Mouse (Mus musculus): ENCODE data around the gene Apoc4.
A peak's percentile ranks its signal among the peaks of the same experiment; 100 is the strongest.

The Apoc4 gene

DNA sequence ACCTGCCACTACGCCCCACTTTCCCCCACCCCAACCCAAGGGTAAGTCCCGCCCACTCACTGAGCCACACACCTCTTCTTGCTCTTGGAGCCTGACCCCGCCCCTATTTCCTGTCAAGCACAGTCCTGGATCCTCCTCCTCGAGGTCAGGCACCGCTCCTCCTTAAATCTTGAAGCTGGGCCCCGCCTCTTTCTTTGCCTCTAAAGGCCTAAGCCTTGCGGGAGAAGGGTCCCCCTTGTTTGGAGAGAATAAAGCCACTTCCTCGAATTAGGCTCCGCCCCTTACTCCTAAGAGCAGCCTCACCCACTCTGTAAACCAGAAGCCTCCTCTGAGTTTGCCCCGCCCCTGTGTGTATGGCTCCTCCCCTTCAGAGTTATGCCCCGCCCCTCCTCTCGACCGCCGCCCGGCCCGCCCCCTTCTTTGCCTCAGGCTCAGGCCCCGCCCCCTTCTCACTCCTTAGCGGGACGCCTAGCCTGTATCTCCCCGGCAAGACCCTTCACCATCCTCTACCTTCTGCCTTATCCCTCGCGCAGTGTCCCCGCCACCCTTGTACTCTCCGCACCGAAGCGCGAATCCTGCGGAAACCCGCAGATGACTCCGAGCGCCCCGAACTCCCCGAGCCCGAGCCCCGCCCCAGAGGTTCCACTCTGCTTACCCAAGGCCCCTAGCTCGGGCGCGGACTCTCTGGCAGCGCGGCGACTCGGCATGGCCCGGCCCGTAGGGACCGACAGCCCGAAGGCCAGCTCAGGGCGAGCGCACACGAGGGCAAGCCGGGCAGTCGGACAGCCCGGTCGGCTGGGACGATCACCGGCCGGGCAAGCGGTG lies 52.5 kb downstream of the Apoc4 start:
- peak; percentile 82 for DNase-seq (ENCODE audit: low spot score)

GRCm38 (mm10) chr7:19628192-19628535 lies 53.1 kb downstream of the Apoc4 start:
- DNase-seq (ENCODE audit: low spot score) = no peak

All from layer of hippocampus, adult 9-10 months (tissue).